Mouse (Mus musculus) ES-Bruce4 (cell line): ENCODE results near the gene Zfp775. TPM values are rescaled to one million over a fixed set of nuclear protein-coding genes. Genes with fewer than 3 reads are reported as not detected.
A peak's percentile ranks its signal among the peaks of the same experiment; 100 is the strongest.
"Not testable (repeated sequence)": the region's sequence is repeated elsewhere in the genome, so short reads cannot be mapped to it uniquely, and the experiment has no call there.

ENCODE experiments used
- H3K27ac ChIP-seq: 2 replicates; pipeline ENCODE4 v1.5.1; 2012; ENCODE audit warnings: low read length, inconsistent platforms; ENCODE audit not compliant: insufficient read depth
- H3K27me3 ChIP-seq: 2 replicates; pipeline ENCODE4 v1.6.1; 2012; ENCODE audit warnings: mild to moderate bottlenecking, low read length, inconsistent platforms; ENCODE audit not compliant: control insufficient read depth, poor library complexity, insufficient read depth, severe bottlenecking
- H3K36me3 ChIP-seq: 2 replicates; pipeline ENCODE4 v1.6.1; 2012; ENCODE audit warnings: inconsistent platforms, mild to moderate bottlenecking, low read length, moderate library complexity; ENCODE audit not compliant: control insufficient read depth, poor library complexity, insufficient read depth, severe bottlenecking
- H3K4me1 ChIP-seq: one replicate; pipeline ENCODE4 v1.8.1; 2011; ENCODE audit warnings: low read length; ENCODE audit not compliant: control insufficient read depth, insufficient read depth
- H3K4me3 ChIP-seq: 2 replicates; pipeline ENCODE4 v1.5.1; 2011; ENCODE audit warnings: low read depth, mild to moderate bottlenecking, low read length
- H3K9ac ChIP-seq: 2 replicates; pipeline ENCODE4 v1.6.1; 2012; ENCODE audit warnings: low read depth, mild to moderate bottlenecking, inconsistent platforms; ENCODE audit not compliant: poor library complexity, severe bottlenecking
- H3K9me3 ChIP-seq: replicated peaks from 2 replicates; pipeline ENCODE4 v1.6.1; 2012; ENCODE audit warnings: mild to moderate bottlenecking, low read length, inconsistent platforms; ENCODE audit not compliant: control insufficient read depth, poor library complexity, insufficient read depth, severe bottlenecking
- CTCF ChIP-seq: IDR thresholded peaks from one replicate; pipeline ENCODE4 v1.8.1; 2011; ENCODE audit warnings: low read depth, low read length
- EP300 ChIP-seq: IDR thresholded peaks from 2 replicates; pipeline ENCODE4 v1.6.1; 2011; ENCODE audit warnings: low read depth, low read length; ENCODE audit not compliant: insufficient read depth
- POLR2A ChIP-seq: IDR thresholded peaks from one replicate; pipeline ENCODE4 v1.8.1; 2011; ENCODE audit warnings: low read length; ENCODE audit not compliant: insufficient read depth
- polyA plus RNA-seq: library from polyadenylated mRNA; stranded (reverse); fragments of >200 nt; gene quantifications from 2 replicates; pipeline ENCODE4 v1.2.4, GENCODE M21; 2011; ENCODE audit warnings: low read depth; ENCODE audit not compliant: missing spikeins, insufficient read depth, insufficient read length

The Zfp775 gene
- polyA plus RNA-seq, 1 experiment = 6.0 TPM

DNA sequence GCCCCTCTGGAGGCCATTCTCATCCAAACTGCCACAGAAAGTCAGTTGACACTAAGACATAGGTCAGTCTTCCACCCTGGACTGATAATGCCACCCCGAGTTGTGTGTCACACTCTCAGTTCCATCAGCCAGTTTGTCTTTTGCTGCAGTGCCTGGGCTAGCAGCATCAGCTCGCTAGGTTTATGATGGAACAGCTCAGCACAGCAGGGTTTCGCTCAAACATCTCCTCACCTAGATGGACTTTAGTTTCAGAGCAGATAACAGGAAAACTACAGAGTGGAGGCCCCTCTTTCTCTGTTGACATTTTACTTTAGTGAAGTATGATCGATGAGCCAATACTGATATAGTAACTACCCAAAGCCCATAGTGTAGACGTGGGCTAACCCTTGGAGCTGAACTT lies 12.9 kb downstream of the Zfp775 start:
- Histone ChIP-seq H3K9me3 (no peaks in the 10 kb centered on the region), H3K9ac (no peak overlapping the region), H3K36me3 (no peaks in the 10 kb centered on the region), H3K27ac (no peak overlapping the region), H3K4me3 (no peak overlapping the region), H3K27me3 (no peaks in the 10 kb centered on the region), H3K4me1 (no peaks in the 10 kb centered on the region)
- TF ChIP-seq EP300 (no peak), CTCF (no peak), POLR2A (no peak)

DNA sequence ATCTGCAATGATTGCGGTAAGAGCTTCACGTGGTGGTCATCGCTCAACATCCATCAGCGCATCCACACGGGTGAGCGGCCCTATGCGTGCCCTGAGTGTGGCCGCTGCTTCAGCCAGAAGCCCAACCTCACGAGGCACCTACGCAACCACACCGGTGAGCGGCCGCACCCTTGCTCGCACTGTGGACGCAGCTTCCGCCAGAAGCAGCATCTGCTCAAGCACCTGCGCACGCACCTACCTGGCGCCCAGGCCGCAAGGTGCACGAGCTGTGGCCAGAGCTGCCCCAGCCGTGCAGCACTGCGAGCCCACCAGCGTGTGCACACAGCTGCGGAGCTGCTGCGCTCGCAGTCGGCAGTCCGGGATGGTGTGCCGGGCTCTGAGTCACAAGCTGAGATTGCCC lies 18.2 kb downstream of the Zfp775 start:
- Histone ChIP-seq H3K9me3 (no peaks in the 10 kb centered on the region), H3K27ac (no peak overlapping the region), H3K27me3 (no peaks in the 10 kb centered on the region), H3K36me3 (no peaks in the 10 kb centered on the region), H3K9ac (peak overlapping the region; percentile 27; the same call in 1 of the 2 replicates), H3K4me3 (peak overlapping the region; percentile 59), H3K4me1 (no peaks in the 10 kb centered on the region)
- TF ChIP-seq EP300 = no peak

GRCm38 (mm10) chr6:48622186-48622843 lies 20.5 kb downstream of the Zfp775 start:
- H3K27ac ChIP-seq, H3K9me3 ChIP-seq, H3K27me3 ChIP-seq, H3K36me3 ChIP-seq, H3K9ac ChIP-seq, H3K4me1 ChIP-seq: not testable (repeated sequence)
- peak overlapping the region; percentile 76 for H3K4me3 ChIP-seq

DNA sequence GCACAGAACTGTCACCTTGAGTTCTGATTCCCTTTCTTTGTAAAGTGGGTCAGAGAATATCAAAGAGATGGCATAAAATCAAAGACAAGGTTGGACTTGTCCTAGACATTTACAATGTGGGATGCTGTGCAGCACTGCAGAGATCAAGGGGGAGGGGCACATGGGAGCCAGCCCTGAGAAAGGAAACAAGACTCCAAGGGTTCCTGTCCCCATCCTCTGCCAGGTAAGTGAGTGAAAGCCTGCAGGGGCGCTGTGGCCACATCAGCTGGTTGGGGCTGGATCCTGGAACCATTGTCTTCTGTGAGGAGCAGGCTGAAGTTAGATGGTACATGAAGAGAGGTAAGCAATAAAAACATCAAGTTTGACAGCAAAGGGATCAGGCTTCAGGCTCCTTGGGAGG lies 21.6 kb downstream of the Zfp775 start:
- no peaks in the 10 kb centered on the region for H3K36me3 ChIP-seq
- no peaks in the 10 kb centered on the region; the same call in none of the 2 replicates for H3K27me3 ChIP-seq
- H3K9me3 ChIP-seq = no peaks in the 10 kb centered on the region
- no peak overlapping the region for H3K4me3 ChIP-seq
- no peak overlapping the region for H3K9ac ChIP-seq
- H3K27ac ChIP-seq = no peak overlapping the region
- H3K4me1 ChIP-seq = no peaks in the 10 kb centered on the region
- TF ChIP-seq CTCF (peak; percentile 31), EP300 (no peak), POLR2A (no peak)

- H3K27ac ChIP-seq = no peak within 1 kb of the TSS
- peak within 1 kb of the TSS; percentile 32 for H3K9ac ChIP-seq
- TF ChIP-seq EP300 (no peak), CTCF (no peak), POLR2A (no peak)
- peak within 1 kb of the TSS; percentile 44 for H3K4me3 ChIP-seq
- H3K4me1 ChIP-seq = no peaks in the 10 kb centered on the region
- H3K36me3 ChIP-seq = no peaks in the 10 kb centered on the region
- no peaks in the 10 kb centered on the region; the same call in none of the 2 replicates for H3K27me3 ChIP-seq
- no peaks in the 10 kb centered on the region for H3K9me3 ChIP-seq
Measured at GRCm38 (mm10) chr6:48626464-48626863, 24.6 kb downstream of the Zfp775 start, which contains the start of gene AI854703. Gene AI854703 (plus strand): TSS chr6:48626764.

DNA sequence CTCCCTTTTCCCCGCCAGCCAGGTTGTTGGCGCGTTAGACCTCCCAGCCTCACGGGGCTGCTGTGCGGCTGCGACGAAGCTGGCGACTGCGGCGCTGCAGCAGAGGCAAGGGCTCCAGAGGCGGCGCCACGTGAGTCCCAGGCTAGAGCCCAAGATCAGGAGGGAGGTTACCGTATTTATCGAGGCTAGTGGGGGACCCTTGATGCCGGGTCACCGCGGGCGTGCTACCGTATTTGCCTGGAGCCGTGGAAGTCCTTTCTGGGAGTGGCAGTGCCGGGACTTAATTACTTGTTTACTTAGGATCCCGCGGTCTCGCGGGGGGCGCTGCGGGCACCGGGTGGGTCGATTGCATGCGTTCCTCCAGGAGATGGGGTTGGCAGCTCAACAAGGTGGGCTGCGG lies 25.1 kb downstream of the Zfp775 start:
- Histone ChIP-seq H3K9ac (peak overlapping the region; percentile 32), H3K27ac (no peak overlapping the region), H3K36me3 (no peaks in the 10 kb centered on the region), H3K27me3 (no peaks in the 10 kb centered on the region; the same call in none of the 2 replicates), H3K4me3 (peak overlapping the region; percentile 44), H3K4me1 (no peaks in the 10 kb centered on the region), H3K9me3 (no peaks in the 10 kb centered on the region)
- TF ChIP-seq CTCF = peak; percentile 21
- no peak for TF ChIP-seq EP300
